Mouse (Mus musculus) kidney, adult 2 months (tissue): Measurements from ENCODE around the gene Acsl6. TPM values are rescaled to one million over a fixed set of nuclear protein-coding genes. Genes with fewer than 3 reads are reported as not detected.

Source experiments
- DNase-seq: peaks from one replicate; pipeline ENCODE4 v3.0.0; 2021
- H3K27ac ChIP-seq: fragments of 200-500 bp; 2 replicates; pipeline ENCODE4 v1.5.1; 2012; ENCODE audit warnings: low read depth, low read length, control low read depth, inconsistent platforms; ENCODE audit not compliant: insufficient read depth
- H3K27me3 ChIP-seq: fragments of 200-500 bp; replicated peaks from 2 replicates; pipeline ENCODE4 v1.6.1; 2012; ENCODE audit warnings: mild to moderate bottlenecking, moderate library complexity, low read length, inconsistent platforms; ENCODE audit not compliant: control insufficient read depth, insufficient read depth
- H3K36me3 ChIP-seq: fragments of 200-500 bp; 2 replicates; pipeline ENCODE4 v1.6.1; 2012; ENCODE audit warnings: mild to moderate bottlenecking, moderate library complexity, low read length, inconsistent platforms; ENCODE audit not compliant: control insufficient read depth, insufficient read depth
- H3K4me1 ChIP-seq: fragments of 200-500 bp; 2 replicates; pipeline ENCODE4 v1.6.1; 2011; ENCODE audit warnings: low read length; ENCODE audit not compliant: control insufficient read depth, insufficient read depth
- H3K4me3 ChIP-seq: fragments of 200-500 bp; 2 replicates; pipeline ENCODE4 v1.5.1; 2011; ENCODE audit warnings: mild to moderate bottlenecking, low read depth, low read length, control low read depth; ENCODE audit not compliant: insufficient read depth
- CTCF ChIP-seq: fragments of 200-500 bp; conservative IDR thresholded peaks from 2 replicates; pipeline ENCODE4 v1.5.1; 2011; ENCODE audit warnings: low read depth, mild to moderate bottlenecking, control low read depth, low read length, moderate library complexity, mixed read lengths; ENCODE audit not compliant: insufficient read depth, insufficient read length
- POLR2A ChIP-seq: fragments of 200-500 bp; IDR thresholded peaks from one replicate; pipeline ENCODE4 v1.6.1; 2011; ENCODE audit warnings: low read depth, low read length, control low read depth
- WGBS: fragments of 180-500 bp; shearing (Covaris S2); methylation state at CpG from one replicate; pipeline ENCODE4 v1.1.7; 2018; 5-methylcytosine and 5-hydroxymethylcytosine counted together
- polyA plus RNA-seq: library from polyadenylated mRNA; depleted of rRNA; stranded (reverse); fragments of >200 nt; gene quantifications from 2 replicates; pipeline ENCODE4 v1.2.3, GENCODE M21; 2012

The Acsl6 gene
- polyA plus RNA-seq, 1 experiment = 0.19 TPM

- Histone ChIP-seq H3K4me1 (no peaks in the 10 kb centered on the region), H3K4me3 (no peak overlapping the region), H3K27ac (no peak overlapping the region), H3K36me3 (no peaks in the 10 kb centered on the region), H3K27me3 (no peaks in the 10 kb centered on the region)
- no peak for DNase-seq
- TF ChIP-seq POLR2A = no peak
- 0 out of 2 replicates have a peak, but pooled peaks have one; percentile 4 for TF ChIP-seq CTCF
These were observed 4.8 kb upstream of the Acsl6 start for GRCm38 (mm10) chr11:54298777-54299176.

GRCm38 (mm10) chr11:54301994-54302393, 1.6 kb upstream of the Acsl6 start:
- Histone ChIP-seq H3K4me1 (no peaks in the 10 kb centered on the region), H3K4me3 (no peak overlapping the region), H3K36me3 (no peaks in the 10 kb centered on the region), H3K27me3 (no peaks in the 10 kb centered on the region), H3K27ac (no peak overlapping the region)
- TF ChIP-seq CTCF (no peak), POLR2A (no peak)
- no peak for DNase-seq
- 92% methylated on average over 8 of the region's 8 CpGs for WGBS

GRCm38 (mm10) chr11:54302606-54303005, 992 bp upstream of the Acsl6 start:
- Histone ChIP-seq H3K27me3 (no peaks in the 10 kb centered on the region), H3K36me3 (no peaks in the 10 kb centered on the region), H3K27ac (no peak overlapping the region), H3K4me3 (no peak overlapping the region), H3K4me1 (no peaks in the 10 kb centered on the region)
- WGBS = 90% methylated on average over 3 of the region's 3 CpGs
- TF ChIP-seq CTCF (no peak), POLR2A (no peak)
- DNase-seq = no peak

DNA sequence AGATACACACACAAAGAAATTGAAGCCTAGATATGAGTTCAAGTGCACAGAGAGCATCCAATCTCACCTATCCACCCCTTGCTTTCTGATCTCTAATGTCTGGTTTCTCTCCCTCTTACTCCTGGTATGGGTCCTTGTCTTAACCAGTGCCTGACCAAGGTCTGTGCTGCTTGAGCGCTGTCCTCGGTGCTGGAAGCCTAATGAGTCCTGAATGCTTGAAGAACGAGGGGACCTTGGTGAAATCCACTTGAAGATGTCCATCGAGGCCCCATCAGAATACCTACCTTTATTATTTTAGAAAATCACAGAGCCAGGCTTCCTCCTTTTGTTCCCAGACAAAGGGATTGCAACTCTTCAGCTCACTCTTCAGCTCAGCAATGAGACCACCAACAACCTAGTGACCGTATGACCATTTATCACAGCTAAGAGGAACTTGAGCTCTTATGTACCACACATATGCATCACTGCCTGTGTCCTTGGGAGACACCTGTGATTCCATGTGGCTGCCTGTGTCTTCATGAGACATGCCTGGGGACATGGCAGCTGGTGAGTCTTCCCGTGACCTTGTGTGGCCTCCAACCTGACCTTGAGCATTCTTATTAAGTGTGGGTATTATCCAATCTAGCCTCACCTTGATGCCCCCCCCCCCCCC, 396 bp upstream of the Acsl6 start:
- WGBS = 19% methylated on average over 6 of the region's 6 CpGs
- H3K27me3 ChIP-seq = no peaks in the 10 kb centered on the region
- H3K27ac ChIP-seq = no peak overlapping the region
- no peak for TF ChIP-seq POLR2A
- no peak for TF ChIP-seq CTCF
- H3K36me3 ChIP-seq = no peaks in the 10 kb centered on the region
- DNase-seq = no peak
- H3K4me3 ChIP-seq = no peak overlapping the region
- no peaks in the 10 kb centered on the region for H3K4me1 ChIP-seq

GRCm38 (mm10) chr11:54304471-54304873, 874 bp downstream of the Acsl6 start:
- no peak overlapping the region for H3K27ac ChIP-seq
- no peaks in the 10 kb centered on the region for H3K36me3 ChIP-seq
- H3K4me3 ChIP-seq = 0 out of 2 replicates have a peak overlapping the region, but pooled peaks have one; percentile 48
- no peaks in the 10 kb centered on the region for H3K4me1 ChIP-seq
- DNase-seq = no peak
- H3K27me3 ChIP-seq = no peaks in the 10 kb centered on the region
- TF ChIP-seq CTCF (no peak), POLR2A (no peak)
- WGBS = 14% methylated on average over 7 of the region's 7 CpGs

DNA sequence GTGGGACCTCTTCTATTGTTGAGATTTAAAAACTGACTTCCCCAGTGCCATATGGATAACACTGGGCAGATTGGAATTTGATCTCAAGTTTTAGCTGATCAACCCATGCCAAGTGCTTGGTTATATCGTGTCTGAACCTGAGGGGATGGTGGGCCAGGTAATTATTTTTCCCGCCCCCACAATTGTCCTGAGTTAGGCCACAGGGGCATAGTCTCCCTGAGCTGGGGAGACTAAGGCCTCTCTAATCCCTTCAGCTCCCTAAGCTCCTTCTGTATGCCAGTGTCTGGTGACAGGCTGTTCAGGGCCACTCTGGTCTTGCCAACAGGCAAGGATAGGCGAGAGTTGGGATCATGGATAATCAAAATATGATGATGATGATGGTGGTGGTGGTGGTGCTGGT, 1.7 kb downstream of the Acsl6 start:
- TF ChIP-seq POLR2A (no peak), CTCF (no peak)
- no peaks in the 10 kb centered on the region for H3K4me1 ChIP-seq
- no peak for DNase-seq
- H3K4me3 ChIP-seq = no peak overlapping the region
- H3K27me3 ChIP-seq = no peaks in the 10 kb centered on the region
- 77% methylated on average over 3 of the region's 3 CpGs for WGBS
- H3K36me3 ChIP-seq = no peaks in the 10 kb centered on the region
- no peak overlapping the region for H3K27ac ChIP-seq

- H3K36me3 ChIP-seq = no peaks in the 10 kb centered on the region
- 68% methylated on average over 7 of the region's 7 CpGs for WGBS
- H3K27me3 ChIP-seq = no peaks in the 10 kb centered on the region
- H3K4me1 ChIP-seq = no peaks in the 10 kb centered on the region
- H3K27ac ChIP-seq = no peak overlapping the region
- H3K4me3 ChIP-seq = no peak overlapping the region
- TF ChIP-seq CTCF = peak; percentile 79
- TF ChIP-seq POLR2A = no peak
- peak; percentile 36 for DNase-seq
These were observed 3.7 kb downstream of the Acsl6 start for GRCm38 (mm10) chr11:54307139-54307816.

GRCm38 (mm10) chr11:54310588-54310987, 7.0 kb downstream of the Acsl6 start:
- Histone ChIP-seq H3K36me3 (no peaks in the 10 kb centered on the region), H3K4me3 (no peak overlapping the region), H3K27ac (no peak overlapping the region), H3K4me1 (no peaks in the 10 kb centered on the region), H3K27me3 (no peaks in the 10 kb centered on the region)
- WGBS = 63% methylated on average over 2 of the region's 2 CpGs
- no peak for DNase-seq
- TF ChIP-seq POLR2A (no peak), CTCF (no peak)
